Mouse (Mus musculus) left cerebral cortex, adult 6 months (tissue): ENCODE results near the gene Olfr585. TPM values are rescaled to one million over a fixed set of nuclear protein-coding genes. Genes with fewer than 3 reads are reported as not detected.

ENCODE experiments used
- long read RNA-seq, 2 experiments: library from polyadenylated mRNA; unstranded; transcript quantifications; one replicate each; pipeline ENCODE4 v2.0.0; 2019 to 2020
- polyA plus RNA-seq: library from polyadenylated mRNA; unstranded; fragments of <200 nt; fragmentation: Nextera tagmentation; gene quantifications from 2 replicates; pipeline ENCODE4 v1.2.3, GENCODE M21; 2021

Olfr585 gene
- not detected in 2 replicates for polyA plus RNA-seq
- long read RNA-seq, experiment 1: 0 reads
- long read RNA-seq, experiment 2: 0 reads

GRCm38 (mm10) chr7:103097420-103097819 lies at the start of gene Olfr585:
Gene Olfr585, plus strand, starts transcription at chr7:103097720.

GRCm38 (mm10) chr7:103051000-103051399 lies 46.5 kb upstream of the Olfr585 start, which contains the start of gene Olfr583:
Gene Olfr583, plus strand, starts transcription at chr7:103051300.

GRCm38 (mm10) chr7:103081585-103081984 lies 15.9 kb upstream of the Olfr585 start, which contains the start of gene Olfr584:
Gene Olfr584, plus strand, starts transcription at chr7:103081885.

GRCm38 (mm10) chr7:103125538-103125937 lies 28.0 kb downstream of the Olfr585 start, which contains the start of gene Olfr586:
Gene Olfr586, minus strand, starts transcription at chr7:103125638.

GRCm38 (mm10) chr7:103140579-103140978 lies 43.1 kb downstream of the Olfr585 start, which contains the start of gene Olfr588-ps1:
Gene Olfr588-ps1, plus strand, starts transcription at chr7:103140879.

Other genes with a start within 250 kb of the Olfr585 start
- not detected in 2 replicates for gene Olfr566, start 239.0 kb upstream of the Olfr585 start, polyA plus RNA-seq
- gene Olfr568, start 220.6 kb upstream of the Olfr585 start, polyA plus RNA-seq: not detected in 2 replicates
- gene Olfr569, start 206.8 kb upstream of the Olfr585 start, polyA plus RNA-seq: not detected in 2 replicates
- not detected in 2 replicates for gene Olfr570, start 203.1 kb upstream of the Olfr585 start, polyA plus RNA-seq
- not detected in 2 replicates for gene Olfr571, start 180.2 kb upstream of the Olfr585 start, polyA plus RNA-seq
- gene Olfr572, start 173.3 kb upstream of the Olfr585 start, polyA plus RNA-seq: not detected in 2 replicates
- not detected in 2 replicates for gene Olfr573-ps1, start 155.1 kb upstream of the Olfr585 start, polyA plus RNA-seq
- not detected in 2 replicates for gene Olfr574, start 149.3 kb upstream of the Olfr585 start, polyA plus RNA-seq
- gene Olfr575, start 138.9 kb upstream of the Olfr585 start, polyA plus RNA-seq: 0.11 TPM in 1 of 2 replicates, not detected in the other
- not detected in 2 replicates for gene Olfr576, start 135.1 kb upstream of the Olfr585 start, polyA plus RNA-seq
- not detected in 2 replicates for gene Olfr577, start 121.8 kb upstream of the Olfr585 start, polyA plus RNA-seq
- not detected in 2 replicates for gene Olfr578, start 108.4 kb upstream of the Olfr585 start, polyA plus RNA-seq
- not detected in 2 replicates for gene Olfr582, start 59.7 kb upstream of the Olfr585 start, polyA plus RNA-seq
- not detected in 2 replicates for gene Olfr583, start 46.4 kb upstream of the Olfr585 start, polyA plus RNA-seq
- not detected in 2 replicates for gene Olfr584, start 15.8 kb upstream of the Olfr585 start, polyA plus RNA-seq
- not detected in 2 replicates for gene Olfr586, start 27.9 kb downstream of the Olfr585 start, polyA plus RNA-seq
- gene Olfr588-ps1, start 43.2 kb downstream of the Olfr585 start, polyA plus RNA-seq: not detected in 2 replicates
- not detected in 2 replicates for gene Olfr589, start 58.6 kb downstream of the Olfr585 start, polyA plus RNA-seq
- gene Olfr591, start 80.6 kb downstream of the Olfr585 start, polyA plus RNA-seq: not detected in 2 replicates
- gene Olfr592, start 87.1 kb downstream of the Olfr585 start, polyA plus RNA-seq: not detected in 2 replicates
- not detected in 2 replicates for gene Olfr593, start 114.1 kb downstream of the Olfr585 start, polyA plus RNA-seq
- not detected in 2 replicates for gene Olfr594, start 119.3 kb downstream of the Olfr585 start, polyA plus RNA-seq
- not detected in 2 replicates for gene Usp17ld, start 154.8 kb downstream of the Olfr585 start, polyA plus RNA-seq
- not detected in 2 replicates for gene Olfr596, start 207.9 kb downstream of the Olfr585 start, polyA plus RNA-seq
- not detected in 2 replicates for gene Olfr597, start 218.6 kb downstream of the Olfr585 start, polyA plus RNA-seq
- not detected in 2 replicates for gene Olfr598, start 225.8 kb downstream of the Olfr585 start, polyA plus RNA-seq
- not detected in 2 replicates for gene Olfr599, start 238.2 kb downstream of the Olfr585 start, polyA plus RNA-seq